Mouse (Mus musculus): ENCODE results near the gene Vpreb3. TPM values are rescaled to one million over a fixed set of nuclear protein-coding genes. Genes with fewer than 3 reads are reported as not detected.

Gene Vpreb3
- polyA plus RNA-seq, 1 experiment from 2014 or later, result 0.92 TPM

- no peak for ATAC-seq (replicated peaks; ENCODE audit: insufficient number of reproducible peaks, low FRiP score, low TSS enrichment)
- Histone ChIP-seq H3K9ac (ENCODE audit: low read depth, low read length) (no peak overlapping the region), H3K36me3 (ENCODE audit: control insufficient read depth, insufficient read depth, low read length) (no peaks in the 10 kb centered on the region), H3K9me3 (replicated peaks; ENCODE audit: control insufficient read depth, low read length) (no peaks in the 10 kb centered on the region), H3K4me3 (ENCODE audit: low read depth, low read length) (no peak overlapping the region), H3K4me2 (no peak overlapping the region), H3K27me3 (ENCODE audit: control insufficient read depth, insufficient read depth, low read length) (peaks cover 6% of the 10 kb centered on the region), H3K4me1 (ENCODE audit: control insufficient read depth, insufficient read depth, low read length) (no peaks in the 10 kb centered on the region; the same call in none of the 2 replicates), H3K27ac (ENCODE audit: low read depth, low read length) (no peak overlapping the region)
- 90% methylated on average over 7 of the region's 7 CpGs for WGBS (ENCODE audit: insufficient replicate concordance)
These were observed 2.4 kb downstream of the Vpreb3 start for GRCm38 (mm10) chr10:75945213-75945612.

GRCm38 (mm10) chr10:75945896-75946295 is 3.0 kb downstream of the Vpreb3 start:
- Histone ChIP-seq H3K36me3 (ENCODE audit: control insufficient read depth, insufficient read depth, low read length) (no peaks in the 10 kb centered on the region), H3K27ac (ENCODE audit: low read depth, low read length) (no peak overlapping the region), H3K9ac (ENCODE audit: low read depth, low read length) (no peak overlapping the region), H3K27me3 (ENCODE audit: control insufficient read depth, insufficient read depth, low read length) (peaks cover 8% of the 10 kb centered on the region), H3K4me1 (ENCODE audit: control insufficient read depth, insufficient read depth, low read length) (no peaks in the 10 kb centered on the region; the same call in none of the 2 replicates), H3K4me3 (ENCODE audit: low read depth, low read length) (no peak overlapping the region), H3K4me2 (no peak overlapping the region), H3K9me3 (replicated peaks; ENCODE audit: control insufficient read depth, low read length) (no peaks in the 10 kb centered on the region)
- 78% methylated on average over 7 of the region's 7 CpGs for WGBS (ENCODE audit: insufficient replicate concordance)
- ATAC-seq (replicated peaks; ENCODE audit: insufficient number of reproducible peaks, low FRiP score, low TSS enrichment), result no peak

GRCm38 (mm10) chr10:75948079-75948478 is 5.2 kb downstream of the Vpreb3 start:
- no peaks in the 10 kb centered on the region; the same call in 1 of the 2 replicates for H3K4me1 ChIP-seq (ENCODE audit: control insufficient read depth, insufficient read depth, low read length)

DNA sequence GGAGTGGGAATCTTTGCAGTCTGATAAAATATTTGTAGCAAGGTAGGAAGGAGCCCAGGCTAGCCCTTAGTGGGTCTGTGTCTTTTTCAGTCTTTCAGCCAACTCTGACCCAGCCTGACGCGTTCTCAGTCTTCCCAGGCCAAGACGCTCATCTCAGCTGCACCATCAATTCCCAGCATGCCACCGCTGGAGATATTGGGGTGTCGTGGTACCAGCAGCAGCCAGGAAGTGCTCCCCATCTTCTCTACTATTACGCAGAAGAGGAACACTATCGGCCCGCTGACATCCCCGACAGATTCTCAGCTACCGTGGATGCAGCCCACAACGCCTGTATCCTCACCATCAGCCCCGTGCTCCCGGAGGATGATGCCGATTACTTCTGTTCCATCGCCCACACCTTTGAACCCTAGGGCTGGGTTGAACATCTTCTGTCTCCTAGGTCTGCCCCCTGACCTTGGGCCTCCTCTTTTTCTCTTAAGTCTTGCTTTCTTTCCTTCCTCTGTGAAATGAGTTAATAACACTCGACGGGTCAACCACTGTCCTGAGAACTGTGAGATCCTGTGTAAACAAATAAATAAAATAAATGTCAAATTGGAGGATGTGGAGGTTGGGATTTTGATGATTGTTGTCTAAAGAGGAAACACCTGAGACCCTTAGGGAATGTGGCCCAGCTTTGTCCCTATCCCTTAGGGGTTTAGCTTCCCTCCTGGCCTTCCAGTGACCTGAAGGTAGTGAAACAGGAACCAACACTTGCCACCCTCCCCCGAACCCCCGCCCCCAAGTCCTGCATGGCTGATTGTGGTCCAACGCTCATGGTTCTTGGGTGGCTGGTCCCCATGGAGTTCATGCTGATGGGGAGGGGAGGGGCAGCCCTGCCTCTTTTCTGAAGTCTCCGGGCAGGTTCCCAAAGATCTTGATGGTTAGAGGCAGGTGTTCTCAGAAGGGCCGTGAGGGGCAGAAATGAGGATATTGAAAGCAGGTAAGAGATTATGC is 6.5 kb downstream of the Vpreb3 start:
- ATAC-seq (replicated peaks; ENCODE audit: insufficient number of reproducible peaks, low FRiP score, low TSS enrichment), result no peak
- Histone ChIP-seq H3K4me3 (ENCODE audit: low read depth, low read length) (no peak overlapping the region), H3K4me2 (no peak overlapping the region), H3K27me3 (ENCODE audit: control insufficient read depth, insufficient read depth, low read length) (peaks cover 11% of the 10 kb centered on the region), H3K4me1 (ENCODE audit: control insufficient read depth, insufficient read depth, low read length) (no peaks in the 10 kb centered on the region; the same call in 1 of the 2 replicates), H3K27ac (ENCODE audit: low read depth, low read length) (no peak overlapping the region), H3K9me3 (replicated peaks; ENCODE audit: control insufficient read depth, low read length) (no peaks in the 10 kb centered on the region), H3K36me3 (ENCODE audit: control insufficient read depth, insufficient read depth, low read length) (no peaks in the 10 kb centered on the region), H3K9ac (ENCODE audit: low read depth, low read length) (no peak overlapping the region)
- WGBS (ENCODE audit: insufficient replicate concordance), result 75% methylated on average over 22 of the region's 22 CpGs

More at GRCm38 (mm10) chr10:75948079-75948478, 5.2 kb downstream of the Vpreb3 start:
- Histone ChIP-seq H3K9me3 (replicated peaks; ENCODE audit: control insufficient read depth, low read length) (no peaks in the 10 kb centered on the region), H3K27ac (ENCODE audit: low read depth, low read length) (no peak overlapping the region), H3K4me3 (ENCODE audit: low read depth, low read length) (no peak overlapping the region), H3K9ac (ENCODE audit: low read depth, low read length) (no peak overlapping the region), H3K36me3 (ENCODE audit: control insufficient read depth, insufficient read depth, low read length) (no peaks in the 10 kb centered on the region), H3K27me3 (ENCODE audit: control insufficient read depth, insufficient read depth, low read length) (peaks cover 9% of the 10 kb centered on the region), H3K4me2 (no peak overlapping the region)
- WGBS (ENCODE audit: insufficient replicate concordance), result 77% methylated on average over 5 of the region's 5 CpGs
- ATAC-seq (replicated peaks; ENCODE audit: insufficient number of reproducible peaks, low FRiP score, low TSS enrichment), result no peak

DNA sequence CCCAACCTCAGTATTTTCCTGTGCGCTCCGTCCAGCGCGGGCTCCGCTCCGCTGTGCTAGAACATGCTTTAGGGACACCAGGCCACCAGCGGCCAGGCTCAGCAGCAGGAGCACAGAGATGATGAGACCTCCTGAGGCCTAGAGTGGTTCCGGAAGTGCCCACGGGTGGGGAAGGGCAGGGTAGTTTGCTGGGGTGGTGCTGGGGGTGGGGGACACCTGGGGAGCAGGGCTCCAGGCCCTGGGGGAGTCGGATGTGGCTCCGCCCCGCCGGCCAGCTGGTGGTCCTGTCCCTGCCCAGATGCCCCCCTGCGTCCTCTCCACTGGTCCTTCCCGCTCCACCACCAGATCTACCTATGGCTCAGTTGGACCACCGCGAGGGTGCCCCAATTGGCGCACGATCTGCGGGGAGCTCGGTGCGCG is 7.9 kb downstream of the Vpreb3 start:
- Histone ChIP-seq H3K27ac (ENCODE audit: low read depth, low read length) (no peak overlapping the region), H3K4me2 (peak overlapping the region; percentile 98), H3K9me3 (replicated peaks; ENCODE audit: control insufficient read depth, low read length) (no peaks in the 10 kb centered on the region), H3K27me3 (ENCODE audit: control insufficient read depth, insufficient read depth, low read length) (peaks cover 11% of the 10 kb centered on the region), H3K4me3 (ENCODE audit: low read depth, low read length) (peak overlapping the region; percentile 57), H3K4me1 (ENCODE audit: control insufficient read depth, insufficient read depth, low read length) (no peaks in the 10 kb centered on the region), H3K9ac (ENCODE audit: low read depth, low read length) (peak overlapping the region; percentile 68), H3K36me3 (ENCODE audit: control insufficient read depth, insufficient read depth, low read length) (no peaks in the 10 kb centered on the region)
- ATAC-seq (replicated peaks; ENCODE audit: insufficient number of reproducible peaks, low FRiP score, low TSS enrichment), result 0 out of 2 replicates have a peak, but pooled peaks have one; percentile 13
- WGBS (ENCODE audit: insufficient replicate concordance), result 2% methylated on average over 22 of the region's 23 CpGs

DNA sequence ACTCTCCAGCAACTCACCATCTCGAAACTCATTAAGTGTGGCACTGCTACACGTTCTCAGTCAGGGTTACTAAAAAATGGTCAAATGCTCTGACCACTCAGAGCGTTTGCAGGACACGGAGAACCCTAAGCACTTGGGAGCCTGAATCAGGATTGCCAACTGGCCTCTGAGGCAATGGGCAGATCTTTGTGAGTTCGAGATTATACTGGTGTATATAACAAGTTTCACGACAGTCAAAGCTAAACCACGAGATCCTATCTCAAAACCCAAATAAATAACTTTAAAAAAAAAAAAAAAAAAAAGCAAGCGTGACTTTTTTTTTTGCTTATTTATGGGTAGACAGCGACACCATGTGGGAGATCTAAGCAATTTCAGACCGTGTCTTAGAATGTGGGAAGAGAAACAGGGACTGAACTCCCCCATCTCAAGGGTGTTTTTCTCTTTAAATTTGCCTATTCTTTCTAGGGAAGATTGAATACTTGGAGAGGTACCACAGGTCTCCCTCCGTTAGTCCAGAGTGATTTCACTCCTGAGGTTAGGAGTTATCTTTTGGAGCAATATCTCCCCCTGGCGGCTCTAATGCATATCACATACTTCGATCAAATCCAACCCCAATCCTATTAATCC is 8.7 kb downstream of the Vpreb3 start:
- peaks cover 11% of the 10 kb centered on the region for H3K27me3 ChIP-seq (ENCODE audit: control insufficient read depth, insufficient read depth, low read length)
- no peaks in the 10 kb centered on the region for H3K36me3 ChIP-seq (ENCODE audit: control insufficient read depth, insufficient read depth, low read length)
- H3K4me1 ChIP-seq (ENCODE audit: control insufficient read depth, insufficient read depth, low read length), result no peaks in the 10 kb centered on the region
- H3K9me3 ChIP-seq (replicated peaks; ENCODE audit: control insufficient read depth, low read length), result no peaks in the 10 kb centered on the region
- no peak for ATAC-seq (replicated peaks; ENCODE audit: insufficient number of reproducible peaks, low FRiP score, low TSS enrichment)
- H3K27ac ChIP-seq (ENCODE audit: low read depth, low read length), result no peak overlapping the region
- peak overlapping the region; percentile 57 for H3K4me3 ChIP-seq (ENCODE audit: low read depth, low read length)
- peak overlapping the region; percentile 98 for H3K4me2 ChIP-seq
- H3K9ac ChIP-seq (ENCODE audit: low read depth, low read length), result peak overlapping the region; percentile 68
- 4% methylated on average over 13 of the region's 13 CpGs for WGBS (ENCODE audit: insufficient replicate concordance)

DNA sequence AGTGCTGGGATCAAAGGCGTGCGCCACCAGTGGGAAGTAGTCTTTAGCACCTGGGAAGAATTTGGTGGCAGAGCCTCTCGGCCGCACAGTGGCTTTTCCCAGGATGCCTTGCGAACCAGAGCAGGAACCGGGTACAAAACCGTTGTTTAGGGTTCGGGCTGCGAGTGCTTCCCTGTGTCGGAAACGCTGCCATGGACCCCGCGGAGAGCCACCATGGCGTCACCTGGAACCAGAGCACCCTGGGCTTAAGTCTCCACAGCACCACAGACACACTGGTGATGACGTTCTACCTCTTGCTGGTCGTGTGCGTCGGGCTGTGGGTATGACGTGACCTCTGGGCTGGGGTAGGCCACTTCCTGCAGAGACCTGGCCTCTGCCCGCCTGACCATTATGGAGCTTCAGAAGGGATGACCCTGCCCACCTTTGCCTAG is 11.5 kb downstream of the Vpreb3 start, which contains the start of gene Gm5134:
Gene Gm5134 (plus strand): TSS at position 134 of the 431 bp plus-strand sequence.
- WGBS (ENCODE audit: insufficient replicate concordance), result 20% methylated on average over 20 of the region's 20 CpGs
- no peak within 1 kb of the TSS for H3K27ac ChIP-seq (ENCODE audit: low read depth, low read length)
- H3K27me3 ChIP-seq (ENCODE audit: control insufficient read depth, insufficient read depth, low read length), result peaks cover 11% of the 10 kb centered on the region
- H3K36me3 ChIP-seq (ENCODE audit: control insufficient read depth, insufficient read depth, low read length), result no peaks in the 10 kb centered on the region
- H3K4me2 ChIP-seq, result peak within 1 kb of the TSS; percentile 64
- H3K9me3 ChIP-seq (replicated peaks; ENCODE audit: control insufficient read depth, low read length), result no peaks in the 10 kb centered on the region
- no peaks in the 10 kb centered on the region for H3K4me1 ChIP-seq (ENCODE audit: control insufficient read depth, insufficient read depth, low read length)
- 0 out of 2 replicates have a peak within 1 kb of the TSS, but pooled peaks have one; percentile 23 for H3K4me3 ChIP-seq (ENCODE audit: low read depth, low read length)
- H3K9ac ChIP-seq (ENCODE audit: low read depth, low read length), result 0 out of 2 replicates have a peak within 1 kb of the TSS, but pooled peaks have one; percentile 40
- peak; percentile 33; the same call in 1 of the 2 replicates for ATAC-seq (replicated peaks; ENCODE audit: insufficient number of reproducible peaks, low FRiP score, low TSS enrichment)

DNA sequence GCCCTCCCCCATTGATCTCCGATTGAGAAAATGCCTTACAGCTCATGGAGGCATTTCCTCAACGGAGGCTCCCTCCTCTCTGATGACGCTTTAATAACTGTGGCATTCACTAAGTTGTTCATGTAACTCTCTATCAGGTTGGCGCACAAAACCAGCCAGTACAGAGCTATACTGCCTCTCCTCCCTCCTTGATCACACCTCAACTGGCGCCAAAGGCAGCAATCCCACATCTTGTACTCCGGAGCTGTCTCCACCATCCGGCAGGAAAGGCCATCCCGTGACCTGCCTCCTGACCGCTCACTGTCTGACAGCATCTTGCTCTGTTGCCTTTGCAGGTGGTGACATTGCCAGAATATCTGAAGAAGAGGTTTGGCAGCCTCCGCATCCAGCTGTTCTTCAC is 31.0 kb downstream of the Vpreb3 start:
- no peak overlapping the region for H3K9ac ChIP-seq (ENCODE audit: low read depth, low read length)
- no peak overlapping the region for H3K4me3 ChIP-seq (ENCODE audit: low read depth, low read length)
- no peaks in the 10 kb centered on the region for H3K36me3 ChIP-seq (ENCODE audit: control insufficient read depth, insufficient read depth, low read length)
- H3K27ac ChIP-seq (ENCODE audit: low read depth, low read length), result no peak overlapping the region
- H3K4me1 ChIP-seq (ENCODE audit: control insufficient read depth, insufficient read depth, low read length), result no peaks in the 10 kb centered on the region
- 83% methylated on average over 10 of the region's 10 CpGs for WGBS (ENCODE audit: insufficient replicate concordance)
- H3K4me2 ChIP-seq, result no peak overlapping the region
- no peaks in the 10 kb centered on the region for H3K27me3 ChIP-seq (ENCODE audit: control insufficient read depth, insufficient read depth, low read length)
- no peaks in the 10 kb centered on the region for H3K9me3 ChIP-seq (replicated peaks; ENCODE audit: control insufficient read depth, low read length)
- ATAC-seq (replicated peaks; ENCODE audit: insufficient number of reproducible peaks, low FRiP score, low TSS enrichment), result no peak
